Mouse (Mus musculus) cerebellum, adult 2 months (tissue): ENCODE measurements at regions not wholly inside any gene's neighbourhood (a gene's known extent, or its start where the extent isn't known, plus 50 kb on each side); places are given as distances from the start of the nearest gene placed in this dataset.

Experiments used
- DNase-seq, 2 experiments: peaks; one replicate each; pipeline ENCODE4 v3.0.0; 2021
- H3K27ac ChIP-seq: fragments of 200-500 bp; 2 replicates; pipeline ENCODE4 v1.5.1; 2012; ENCODE audit warnings: low read length, control low read depth, inconsistent platforms; ENCODE audit not compliant: insufficient read depth
- H3K27me3 ChIP-seq: fragments of 200-500 bp; 2 replicates; pipeline ENCODE4 v1.6.1; 2012; ENCODE audit warnings: inconsistent platforms, mild to moderate bottlenecking, low read length, moderate library complexity; ENCODE audit not compliant: control insufficient read depth, insufficient read depth
- H3K4me1 ChIP-seq: fragments of 200-500 bp; 2 replicates; pipeline ENCODE4 v1.6.1; 2011; ENCODE audit warnings: low read length; ENCODE audit not compliant: control insufficient read depth, insufficient read depth
- H3K4me3 ChIP-seq: fragments of 200-500 bp; replicated peaks from 2 replicates; pipeline ENCODE3; 2011; ENCODE audit warnings: mild to moderate bottlenecking, low read depth, low read length, control low read depth; ENCODE audit not compliant: insufficient read depth
- CTCF ChIP-seq: fragments of 200-500 bp; IDR thresholded peaks from 2 replicates; pipeline ENCODE4 v1.5.1; 2011; ENCODE audit warnings: low read depth, mild to moderate bottlenecking, control low read depth, low read length, moderate library complexity, borderline replicate concordance; ENCODE audit not compliant: insufficient read depth
- POLR2A ChIP-seq: fragments of 200-500 bp; IDR thresholded peaks from 2 replicates; pipeline ENCODE4 v1.6.1; 2011; ENCODE audit warnings: low read length, control low read depth, borderline replicate concordance; ENCODE audit not compliant: insufficient read depth
- WGBS: fragments of 180-500 bp; shearing (Covaris S2); methylation state at CpG from one replicate; pipeline ENCODE4 v1.1.7; 2018; 5-methylcytosine and 5-hydroxymethylcytosine counted together

DNA sequence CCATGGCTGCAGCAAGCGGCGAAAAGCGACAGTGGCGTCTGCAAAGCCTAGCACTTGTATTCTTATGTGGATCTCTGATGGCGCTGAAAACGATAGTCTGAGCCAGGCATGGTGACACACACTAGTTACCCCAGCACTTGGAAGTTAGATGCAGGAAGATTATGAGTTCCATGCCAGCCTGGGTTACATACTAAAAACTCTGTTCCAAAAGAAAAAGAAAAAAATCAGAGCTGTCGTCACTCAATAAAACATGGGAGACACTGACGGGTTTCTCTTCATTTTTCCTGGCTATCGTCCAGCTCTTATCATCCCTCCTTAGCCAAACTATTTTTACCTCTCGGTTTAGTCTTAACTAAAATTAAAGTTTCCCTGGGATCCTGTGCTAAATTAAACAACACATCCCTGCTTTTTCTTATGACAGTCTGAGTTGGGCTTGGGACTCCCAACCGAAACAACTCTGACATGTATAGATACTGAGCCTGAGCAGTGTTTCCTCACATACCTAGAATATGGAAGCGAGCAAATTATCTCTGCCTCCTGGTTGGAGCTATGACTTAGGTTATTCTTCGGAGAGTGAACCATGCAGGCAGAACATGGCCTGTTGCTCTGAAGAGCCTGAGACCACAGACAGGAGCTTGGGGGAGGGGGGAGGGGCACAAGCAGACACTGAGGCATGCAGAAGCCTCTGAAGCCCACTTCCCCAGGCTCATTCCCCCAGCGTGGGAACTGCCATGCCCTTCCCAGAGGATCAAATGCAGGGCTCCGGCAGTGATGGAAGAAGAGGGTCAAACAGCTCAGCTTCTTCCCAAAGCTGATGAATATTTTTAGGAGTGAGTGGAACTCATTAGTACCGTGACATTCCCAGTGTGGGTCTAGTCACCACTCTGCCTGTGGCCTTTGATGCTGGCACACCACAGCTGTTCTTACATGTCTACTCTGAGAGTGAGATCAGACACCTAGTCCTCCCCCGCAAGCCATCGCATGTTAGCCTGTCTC lies 155.5 kb downstream of the Rchy1 start:
- Histone ChIP-seq H3K27me3 (no peaks in the 10 kb centered on the region), H3K27ac (no peak overlapping the region), H3K4me3 (no peak overlapping the region), H3K4me1 (no peaks in the 10 kb centered on the region)
- 62% methylated on average over 18 of the region's 18 CpGs for WGBS
- TF ChIP-seq POLR2A, result no peak
- TF ChIP-seq CTCF, result no peak
- DNase-seq, result no peak

DNA sequence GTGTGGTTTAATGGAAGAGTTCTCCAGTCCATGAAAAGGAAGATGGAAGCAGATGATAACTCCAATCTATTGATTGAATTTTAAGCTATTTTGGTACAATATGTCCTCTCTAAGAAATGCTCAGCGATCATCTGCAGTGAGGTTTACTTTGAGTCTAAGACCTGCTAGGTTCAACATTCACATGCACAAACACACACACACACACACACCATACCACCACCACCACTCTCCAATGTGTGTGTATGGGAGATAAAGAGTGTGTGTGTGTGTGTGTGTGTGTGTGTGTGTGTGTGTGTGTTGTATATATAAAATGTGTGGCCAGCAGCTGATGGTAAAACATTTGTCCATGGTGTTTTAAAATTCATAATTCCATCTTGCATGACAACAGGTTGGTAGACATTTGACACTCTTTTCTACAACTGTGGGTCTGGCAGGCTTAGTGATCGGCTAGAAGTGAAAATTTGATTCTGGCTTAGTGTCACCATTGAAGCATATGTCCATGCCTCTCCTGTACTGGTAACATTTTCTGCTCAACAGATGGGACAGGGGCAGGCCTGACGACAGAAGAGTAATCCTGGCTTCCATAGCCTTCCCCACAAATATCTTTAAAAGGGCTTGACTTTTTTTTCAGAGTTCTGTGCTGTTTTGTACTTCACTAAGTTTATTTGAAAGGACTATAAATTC lies 161.4 kb downstream of the Rchy1 start:
- Histone ChIP-seq H3K4me1 (no peaks in the 10 kb centered on the region), H3K27me3 (no peaks in the 10 kb centered on the region), H3K27ac (no peak overlapping the region), H3K4me3 (no peak overlapping the region)
- TF ChIP-seq CTCF, result no peak
- WGBS, result 47% methylated on average over 3 of the region's 3 CpGs
- no peak for DNase-seq

GRCm38 (mm10) chr5:91797362-91797761 lies 165.5 kb downstream of the Rchy1 start:
- H3K27ac ChIP-seq, result no peak overlapping the region
- no peaks in the 10 kb centered on the region for H3K4me1 ChIP-seq
- TF ChIP-seq CTCF, result no peak
- TF ChIP-seq POLR2A, result no peak
- WGBS, result 85% methylated on average over 3 of the region's 3 CpGs
- H3K4me3 ChIP-seq, result no peak overlapping the region
- H3K27me3 ChIP-seq, result no peaks in the 10 kb centered on the region
- DNase-seq, result no peak

DNA sequence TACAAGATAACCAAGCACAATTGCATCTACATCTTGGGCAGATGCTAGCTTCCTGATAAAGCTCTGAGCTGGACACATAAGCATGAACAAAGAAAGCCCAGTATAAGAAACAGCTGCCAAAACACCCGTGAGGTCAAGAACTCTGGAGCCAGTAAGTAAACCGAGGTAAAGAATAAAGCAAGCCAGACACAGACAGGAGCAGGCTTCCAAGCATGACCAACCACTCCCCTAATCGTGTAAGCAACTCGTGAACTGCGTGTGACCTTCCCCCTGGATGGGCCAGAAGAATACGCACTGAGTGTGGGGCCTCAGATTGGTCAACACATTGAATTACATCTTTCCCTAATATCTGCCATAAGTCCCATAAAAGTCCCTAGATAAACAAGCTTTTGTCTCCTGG lies 170.1 kb downstream of the Rchy1 start:
- no peak overlapping the region for H3K27ac ChIP-seq
- H3K27me3 ChIP-seq, result no peaks in the 10 kb centered on the region
- no peak for DNase-seq
- no peaks in the 10 kb centered on the region for H3K4me1 ChIP-seq
- TF ChIP-seq CTCF (no peak), POLR2A (no peak)
- 56% methylated on average over 6 of the region's 6 CpGs for WGBS
- H3K4me3 ChIP-seq, result no peak overlapping the region

GRCm38 (mm10) chr5:91790412-91790811 lies 172.5 kb downstream of the Rchy1 start:
- Histone ChIP-seq H3K27me3 (no peaks in the 10 kb centered on the region), H3K27ac (no peak overlapping the region), H3K4me1 (no peaks in the 10 kb centered on the region), H3K4me3 (no peak overlapping the region)
- TF ChIP-seq POLR2A (no peak), CTCF (no peak)
- WGBS, result 64% methylated on average over 2 of the region's 2 CpGs
- no peak for DNase-seq

DNA sequence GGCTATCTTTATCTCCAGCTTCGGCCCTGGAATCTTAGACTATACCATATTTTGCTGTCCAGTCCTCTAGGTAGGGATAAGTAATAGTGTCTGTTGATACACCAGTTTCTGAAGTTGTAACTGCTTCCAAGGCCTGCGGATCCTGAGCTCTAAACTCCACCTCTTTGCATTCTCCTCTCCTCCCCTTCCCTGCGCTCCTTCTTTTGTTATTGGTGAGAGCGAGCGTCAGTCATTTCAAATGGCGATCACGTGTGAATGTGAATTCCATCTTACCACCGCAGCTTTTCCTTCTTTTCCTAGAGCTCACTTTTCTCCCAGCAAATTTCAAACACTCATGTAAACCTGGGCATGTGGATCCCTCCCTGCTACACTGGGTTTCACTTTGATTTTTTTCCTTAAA lies 178.9 kb downstream of the Rchy1 start:
- Histone ChIP-seq H3K4me1 (no peaks in the 10 kb centered on the region), H3K4me3 (no peak overlapping the region), H3K27ac (no peak overlapping the region), H3K27me3 (no peaks in the 10 kb centered on the region; the same call in 1 of the 2 replicates)
- no peak for DNase-seq
- TF ChIP-seq POLR2A, result no peak
- no peak for TF ChIP-seq CTCF
- 89% methylated on average over 8 of the region's 8 CpGs for WGBS

DNA sequence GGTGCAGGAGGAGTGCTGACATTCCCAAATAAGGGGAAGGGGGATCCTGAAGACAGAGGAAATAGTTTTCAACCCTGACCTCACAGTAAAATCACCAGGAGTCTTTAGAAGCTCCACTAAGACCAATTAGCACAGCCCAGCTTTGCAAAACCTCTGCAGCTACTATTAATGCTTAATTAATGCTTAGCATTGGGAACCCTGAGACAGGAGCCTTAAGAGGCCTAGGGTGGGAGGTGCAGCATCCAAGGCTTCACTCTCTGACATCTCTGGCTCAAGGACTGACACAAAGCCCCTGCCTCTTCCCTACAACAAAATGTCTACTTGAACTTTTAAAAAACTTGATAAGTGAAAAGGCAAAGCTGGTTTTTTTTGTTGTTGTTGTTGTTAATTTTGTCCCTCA lies 185.9 kb downstream of the Rchy1 start:
- H3K4me3 ChIP-seq, result no peak overlapping the region
- no peak overlapping the region for H3K27ac ChIP-seq
- no peaks in the 10 kb centered on the region for H3K27me3 ChIP-seq
- TF ChIP-seq POLR2A, result no peak
- no peak for TF ChIP-seq CTCF
- DNase-seq, result no peak
- no peaks in the 10 kb centered on the region for H3K4me1 ChIP-seq

DNA sequence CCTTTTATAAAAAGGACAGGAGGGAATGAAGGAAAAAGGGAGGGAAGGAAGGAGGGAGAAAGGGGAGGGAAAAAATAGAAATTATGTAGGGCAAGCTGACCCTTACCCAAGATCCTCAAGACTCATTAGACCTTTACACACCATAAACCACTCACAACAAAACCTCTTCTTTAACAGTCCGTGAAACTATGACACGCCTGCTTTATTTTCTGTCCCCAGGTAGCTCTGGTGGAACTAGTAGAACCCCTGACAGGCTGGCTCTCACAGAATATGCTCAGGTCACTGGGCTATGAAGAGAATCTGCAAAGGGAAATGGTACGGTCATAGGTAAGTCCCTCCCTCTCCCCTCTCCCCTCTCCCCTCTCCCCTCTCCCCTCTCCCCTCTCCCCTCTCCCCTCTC lies 188.8 kb downstream of the Rchy1 start:
- WGBS, result 67% methylated on average over 3 of the region's 3 CpGs
- no peak for TF ChIP-seq POLR2A
- TF ChIP-seq CTCF, result no peak
- DNase-seq, result no peak
- Histone ChIP-seq H3K4me3 (no peak overlapping the region), H3K4me1 (no peaks in the 10 kb centered on the region), H3K27ac (no peak overlapping the region), H3K27me3 (no peaks in the 10 kb centered on the region)
